Mouse (Mus musculus) T-cell, adult 2 months (primary cell): ENCODE data around the gene Aph1a.
"Not testable (repeated sequence)": the region's sequence is repeated elsewhere in the genome, so short reads cannot be mapped to it uniquely, and the experiment has no call there.

ENCODE experiments used
- DNase-seq: peaks from one replicate; pipeline ENCODE4 v3.0.0; 2022; ENCODE audit warnings: low spot score

Aph1a gene

DNA sequence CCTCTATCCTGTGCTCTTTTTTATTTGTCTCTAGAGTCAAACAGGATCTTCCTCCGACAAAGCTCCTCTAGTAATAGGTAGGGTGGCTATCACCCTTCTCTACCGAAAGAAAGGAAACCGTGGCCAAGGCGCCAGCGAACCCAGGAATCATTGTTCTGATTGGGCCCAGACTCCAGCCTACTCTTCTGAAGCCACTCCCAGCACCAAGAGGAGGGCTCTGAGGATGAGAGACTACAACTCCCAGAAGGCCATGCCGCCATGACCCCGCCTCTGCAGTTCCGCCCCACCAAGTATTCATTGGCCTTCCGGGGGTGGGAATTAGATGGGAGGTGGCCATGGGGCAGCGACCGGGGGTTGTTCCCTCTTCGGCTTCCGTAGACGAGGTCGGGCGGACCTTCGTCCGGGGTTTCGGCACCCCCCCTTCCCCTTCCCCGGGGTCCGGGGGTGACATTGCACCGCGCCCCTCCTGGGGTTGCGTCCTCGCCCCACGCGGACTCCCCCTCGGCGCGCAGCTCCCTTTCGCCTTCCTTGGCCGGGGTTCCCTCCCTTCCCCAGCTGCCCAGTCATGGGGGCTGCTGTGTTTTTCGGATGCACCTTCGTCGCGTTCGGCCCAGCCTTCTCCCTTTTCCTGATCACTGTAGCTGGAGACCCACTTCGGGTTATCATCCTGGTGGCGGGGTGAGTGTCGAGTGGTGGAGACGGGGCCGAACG lies at the start of gene Aph1a:
Gene Aph1a, plus strand, starts transcription at position 364 of the 711 bp plus-strand sequence.
- DNase-seq = peak; percentile 97

- DNase-seq = no peak
These were observed 43.2 kb upstream of the Aph1a start for GRCm38 (mm10) chr3:95850611-95851010.

GRCm38 (mm10) chr3:95851317-95851716 lies 42.5 kb upstream of the Aph1a start:
- no peak for DNase-seq

DNA sequence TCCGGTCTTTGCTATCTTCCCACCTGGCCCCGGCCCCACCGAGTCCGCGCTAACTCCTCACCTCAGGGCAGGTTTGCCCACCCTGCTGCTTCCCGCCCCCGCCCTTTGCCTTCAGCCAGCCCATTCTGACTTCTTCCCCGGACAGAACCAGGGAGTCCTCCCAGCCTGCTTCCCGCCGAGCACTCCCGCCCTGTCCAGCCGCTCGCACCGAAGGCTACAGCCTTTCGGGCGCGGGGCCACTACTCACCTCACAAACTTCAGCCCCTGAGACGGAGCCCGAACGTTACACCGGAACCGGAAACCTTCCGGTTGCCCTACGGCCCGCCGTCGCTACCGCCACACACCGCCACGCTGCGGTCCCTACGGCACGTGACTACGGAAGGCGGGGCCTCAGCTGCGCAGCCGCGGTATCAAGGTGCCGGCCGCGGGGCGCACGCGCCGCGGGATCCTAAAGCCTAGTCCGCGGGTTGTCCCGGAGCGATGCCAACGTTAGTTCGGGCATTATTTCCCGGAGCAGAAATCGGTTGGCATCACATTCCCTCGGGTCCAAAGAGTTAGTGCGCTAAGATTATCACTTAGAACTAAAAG lies 38.2 kb upstream of the Aph1a start, which contains the start of gene Prpf3:
Gene Prpf3, minus strand, starts transcription at position 384 of the 588 bp plus-strand sequence.
- peak; percentile 93 for DNase-seq

DNA sequence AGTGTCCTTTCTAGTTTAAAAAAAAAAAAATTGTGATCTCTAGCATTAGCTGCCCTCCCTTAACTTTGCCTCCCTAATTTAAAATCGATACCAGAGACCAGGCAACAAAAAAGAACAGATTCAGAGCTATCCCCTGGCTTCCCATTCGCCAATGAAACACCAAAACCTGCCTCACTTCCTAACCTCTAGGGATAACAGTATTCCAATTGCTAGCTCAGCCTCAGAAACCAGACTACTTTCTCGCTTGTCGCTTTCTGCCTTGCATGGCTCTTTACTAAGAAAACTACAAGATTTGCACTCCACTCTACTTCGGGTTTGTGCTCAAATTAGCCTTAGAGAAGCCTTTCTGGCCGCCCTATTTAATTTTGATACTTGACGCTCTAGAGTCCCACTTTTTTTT lies 37.7 kb upstream of the Aph1a start:
- DNase-seq = no peak

DNA sequence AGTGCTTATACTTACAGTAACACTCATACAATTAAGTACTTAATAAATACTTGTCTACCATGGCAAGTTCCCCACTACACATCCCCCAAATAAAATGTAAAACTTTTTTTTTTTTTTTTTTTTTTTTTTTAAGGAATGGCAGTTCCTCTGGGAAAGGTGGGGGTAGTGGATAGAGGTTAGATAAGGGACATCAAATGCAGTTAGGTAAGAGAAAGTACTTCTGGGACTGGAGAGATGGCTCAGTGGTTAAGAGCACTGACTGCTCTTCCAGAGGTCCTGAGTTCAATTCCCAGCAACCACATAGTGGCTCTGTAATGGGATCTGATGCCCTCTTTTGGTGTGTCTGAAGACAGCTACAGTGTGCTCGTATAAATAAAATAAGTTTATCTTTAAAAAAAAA lies 36.7 kb upstream of the Aph1a start:
- DNase-seq = not testable (repeated sequence)

GRCm38 (mm10) chr3:95858278-95858677 lies 35.5 kb upstream of the Aph1a start:
- DNase-seq = not testable (repeated sequence)

GRCm38 (mm10) chr3:95860323-95860722 lies 33.4 kb upstream of the Aph1a start:
- DNase-seq = peak; percentile 17

DNA sequence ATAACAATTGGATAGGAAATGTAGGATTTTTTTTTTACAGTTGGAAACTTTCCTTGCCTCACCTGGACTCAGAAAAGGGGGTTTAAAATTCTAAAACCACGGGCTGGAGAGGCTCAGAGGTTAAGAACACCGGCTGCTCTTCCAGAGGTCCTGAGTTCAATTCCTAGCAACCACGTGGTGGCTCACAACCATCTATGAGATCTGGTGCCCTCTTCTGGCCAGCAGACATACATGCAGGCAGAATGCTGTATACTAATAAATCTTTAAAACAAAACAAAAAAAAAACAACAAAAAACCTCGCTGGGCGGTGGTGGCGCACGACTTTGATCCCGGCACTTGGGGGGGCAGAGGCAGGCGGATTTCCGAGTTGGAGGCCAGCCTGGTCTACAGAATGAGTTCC lies 32.6 kb upstream of the Aph1a start:
- peak; percentile 39 for DNase-seq

DNA sequence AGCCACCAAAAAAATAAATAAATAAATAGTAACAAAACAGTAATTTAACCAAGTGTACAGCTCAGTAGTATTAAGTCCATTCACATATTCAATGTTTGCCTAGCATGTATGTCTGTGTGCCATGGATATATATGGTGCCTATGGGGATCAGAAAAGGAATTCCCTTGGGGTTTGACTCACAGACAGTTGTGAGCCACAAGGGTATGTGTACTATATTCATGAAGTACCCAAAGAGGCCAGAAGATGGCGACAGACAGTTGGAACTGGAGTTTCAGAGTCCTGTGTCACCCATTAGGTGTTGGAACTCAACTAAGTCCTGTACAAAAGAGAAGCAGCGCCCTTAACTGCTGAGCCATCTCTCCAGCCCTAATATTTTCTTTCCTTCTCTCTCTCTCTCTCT lies 32.0 kb upstream of the Aph1a start:
- DNase-seq = peak; percentile 80

GRCm38 (mm10) chr3:95863578-95863977 lies 30.2 kb upstream of the Aph1a start:
- DNase-seq = no peak

GRCm38 (mm10) chr3:95865050-95865449 lies 28.7 kb upstream of the Aph1a start:
- DNase-seq = no peak

- DNase-seq = no peak
These were observed 28.2 kb upstream of the Aph1a start for GRCm38 (mm10) chr3:95865571-95865970.

DNA sequence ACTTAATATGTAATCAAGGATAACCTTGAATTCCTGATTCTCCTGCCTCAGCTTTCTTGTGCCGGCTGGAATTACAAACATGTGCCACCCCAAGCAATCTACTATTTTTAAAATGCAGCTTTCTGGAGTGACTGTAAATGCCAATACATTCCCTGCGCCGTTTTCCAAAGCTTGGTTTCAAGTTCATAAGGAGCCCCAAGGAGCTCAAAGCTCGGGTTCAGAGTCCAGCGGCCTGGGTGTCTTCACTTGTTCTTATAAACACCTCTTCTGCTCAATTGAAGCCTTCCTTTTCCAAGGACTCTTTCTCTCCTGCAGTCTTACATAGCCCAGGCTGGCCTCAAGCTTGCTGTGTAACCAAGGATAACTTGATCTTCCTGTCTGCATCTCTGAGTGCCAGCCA lies 27.7 kb upstream of the Aph1a start:
- DNase-seq = no peak

GRCm38 (mm10) chr3:95867408-95867807 lies 26.4 kb upstream of the Aph1a start:
- no peak for DNase-seq

DNA sequence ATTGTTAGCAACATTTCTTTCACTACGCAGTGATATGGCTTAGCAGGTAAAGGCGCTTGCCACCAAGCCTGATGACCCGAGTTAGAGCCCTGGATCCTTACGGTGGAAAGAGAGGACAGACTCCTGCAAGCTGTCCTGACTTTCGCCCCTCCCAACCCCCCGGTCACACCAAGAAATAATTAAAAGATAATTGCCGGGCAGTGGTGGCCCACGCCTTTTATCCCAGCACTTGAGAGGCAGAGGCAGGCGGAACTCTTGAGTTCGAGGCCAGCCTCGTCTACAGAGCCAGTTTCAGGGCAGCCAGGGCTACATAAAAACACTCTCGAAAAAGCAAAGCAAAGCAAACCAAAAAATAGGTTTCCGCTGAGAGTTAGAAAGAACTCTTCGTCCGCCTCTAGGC lies 22.8 kb upstream of the Aph1a start:
- DNase-seq = no peak

- peak; percentile 81 for DNase-seq
These were observed 22.3 kb upstream of the Aph1a start, which contains the start of gene Mrps21 for GRCm38 (mm10) chr3:95871392-95871867. Gene Mrps21 (minus strand): TSS chr3:95871519.

- no peak for DNase-seq
These were observed 21.7 kb upstream of the Aph1a start for GRCm38 (mm10) chr3:95872048-95872447.

- DNase-seq = no peak
These were observed 14.7 kb upstream of the Aph1a start for GRCm38 (mm10) chr3:95879063-95879462.

GRCm38 (mm10) chr3:95881979-95882815 lies 11.6 kb upstream of the Aph1a start, which contains the start of gene Ciart:
Gene Ciart (minus strand): TSS chr3:95882251.
- peak; percentile 92 for DNase-seq

DNA sequence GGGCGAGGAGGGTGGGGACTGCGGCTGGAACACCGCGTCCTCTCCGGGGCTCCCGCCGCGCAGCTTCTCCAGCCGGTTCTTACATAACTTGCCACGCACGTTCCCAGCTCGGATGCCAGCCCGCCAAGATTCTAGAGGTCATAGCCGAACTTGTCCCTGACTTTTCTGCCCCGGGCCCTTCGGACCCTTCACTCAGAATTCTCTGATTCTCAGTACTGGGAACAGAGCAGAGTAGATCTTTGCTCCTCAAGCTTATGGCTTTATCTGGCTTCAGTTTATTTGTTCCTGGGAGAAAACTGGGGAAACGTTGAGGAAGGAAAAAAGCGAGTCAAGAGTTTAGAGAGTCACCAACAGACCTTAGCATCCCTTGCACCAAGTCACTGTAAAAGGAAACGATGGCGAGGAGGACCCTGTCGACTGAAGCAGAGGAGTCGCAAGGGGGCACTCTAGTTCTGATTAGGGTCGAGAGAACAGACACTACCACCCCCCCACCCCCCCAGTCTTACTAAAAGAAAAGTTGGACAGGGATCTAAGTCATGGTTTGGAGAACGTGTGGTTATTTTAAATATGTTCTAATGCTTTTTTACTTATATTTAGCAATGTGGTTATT lies 10.8 kb upstream of the Aph1a start:
- DNase-seq = peak; percentile 59

DNA sequence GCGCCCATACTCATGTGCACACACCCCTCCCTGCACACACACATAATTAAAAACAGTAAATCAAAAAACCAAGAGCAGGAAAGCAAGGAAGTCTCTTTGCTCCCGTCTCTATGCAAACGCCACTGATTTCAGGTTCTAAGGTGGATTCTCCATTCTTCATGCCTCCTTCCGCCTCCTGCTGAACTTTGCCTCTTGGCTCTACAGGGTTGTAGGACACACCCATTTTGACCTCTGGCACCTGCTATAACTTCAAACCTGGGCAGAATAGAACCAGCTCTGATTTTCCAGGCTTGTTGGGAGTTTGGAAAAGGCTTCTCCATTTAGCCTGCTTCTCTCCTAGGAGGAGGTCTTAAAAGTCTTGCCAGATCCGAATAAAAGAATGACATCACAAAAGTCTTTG lies 9.4 kb upstream of the Aph1a start:
- no peak for DNase-seq
